Mouse (Mus musculus): ENCODE measurements at regions not wholly inside any gene's neighbourhood (a gene's known extent, or its start where the extent isn't known, plus 50 kb on each side); places are given as distances from the start of the nearest gene placed in this dataset.
"Not testable (repeated sequence)": the region's sequence is repeated elsewhere in the genome, so short reads cannot be mapped to it uniquely, and the experiment has no call there.

- no peak for ATAC-seq (ENCODE audit: insufficient number of reproducible peaks, low FRiP score, low TSS enrichment)
Measured at GRCm38 (mm10) chr4:84150698-84151097, 524.4 kb downstream of the Bnc2 start.

- no peak for ATAC-seq (ENCODE audit: insufficient number of reproducible peaks, low FRiP score, low TSS enrichment)
Measured at GRCm38 (mm10) chr4:84151247-84151646, 523.8 kb downstream of the Bnc2 start.

GRCm38 (mm10) chr4:84151971-84152450, 523.1 kb downstream of the Bnc2 start:
- ATAC-seq (ENCODE audit: insufficient number of reproducible peaks, low FRiP score, low TSS enrichment): no peak

DNA sequence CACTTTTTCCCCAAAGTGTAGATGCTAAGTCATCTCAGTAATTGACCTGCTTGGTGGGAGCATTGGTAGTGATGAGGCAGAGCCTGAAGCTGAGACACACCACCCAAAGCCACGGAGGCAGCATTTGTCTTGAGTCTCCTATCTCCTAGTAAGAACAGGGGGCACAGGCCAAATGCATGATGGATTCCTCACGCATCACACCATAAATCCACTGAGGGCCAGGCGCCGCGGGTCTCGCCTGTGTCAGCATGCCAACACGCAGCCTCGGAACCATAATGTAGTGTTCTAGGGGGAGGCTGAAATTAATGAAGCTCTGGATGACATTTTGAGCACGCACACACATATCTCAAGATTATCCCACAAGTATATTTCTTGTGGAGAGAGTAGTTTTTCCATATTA, 521.5 kb downstream of the Bnc2 start:
- no peak for ATAC-seq (ENCODE audit: insufficient number of reproducible peaks, low FRiP score, low TSS enrichment)

- no peak for ATAC-seq (ENCODE audit: insufficient number of reproducible peaks, low FRiP score, low TSS enrichment)
Measured at GRCm38 (mm10) chr4:84157911-84158647, 517.0 kb downstream of the Bnc2 start.

GRCm38 (mm10) chr4:84163362-84163761, 511.7 kb downstream of the Bnc2 start:
- ATAC-seq (ENCODE audit: insufficient number of reproducible peaks, low FRiP score, low TSS enrichment): no peak

DNA sequence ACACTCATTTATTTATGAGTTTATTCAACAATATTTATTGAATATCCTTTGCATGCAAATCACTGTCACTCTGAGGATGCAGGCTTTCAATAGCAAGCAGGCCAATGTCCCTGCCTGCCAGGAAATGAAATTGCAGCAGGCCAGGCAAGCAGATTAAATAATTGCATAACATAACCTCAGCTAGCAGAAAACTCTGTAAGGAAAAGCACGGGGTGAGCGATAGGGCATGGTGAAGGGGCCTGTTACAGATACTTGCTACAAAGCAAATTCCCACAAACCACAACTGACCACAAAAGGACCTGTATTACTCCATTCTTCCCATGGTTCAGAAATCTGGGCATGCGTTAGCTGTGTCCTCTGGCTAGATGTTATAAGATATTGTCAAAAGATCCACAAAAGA, 509.8 kb downstream of the Bnc2 start:
- no peak for ATAC-seq (ENCODE audit: insufficient number of reproducible peaks, low FRiP score, low TSS enrichment)

- no peak for ATAC-seq (ENCODE audit: insufficient number of reproducible peaks, low FRiP score, low TSS enrichment)
Measured at GRCm38 (mm10) chr4:84172841-84173240, 502.2 kb downstream of the Bnc2 start.

DNA sequence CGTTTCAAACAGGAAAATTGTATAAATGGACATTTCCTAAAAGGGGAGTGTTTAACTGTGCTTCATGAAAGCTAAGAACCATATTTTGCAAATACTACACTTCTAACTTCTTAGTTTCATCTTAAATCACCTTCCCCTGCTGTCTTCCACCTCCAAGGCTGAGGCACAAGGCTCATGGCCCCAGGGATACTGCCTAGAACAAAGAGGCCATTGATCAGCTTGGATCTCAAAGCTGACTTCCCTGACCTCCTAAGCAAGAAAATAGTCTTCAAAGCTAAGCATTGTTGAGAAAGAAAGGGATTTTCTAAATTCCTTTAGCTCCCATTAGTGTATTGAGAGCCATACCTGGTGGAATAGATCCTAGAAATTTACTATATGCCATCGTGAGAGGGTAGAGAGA, 501.6 kb downstream of the Bnc2 start:
- no peak for ATAC-seq (ENCODE audit: insufficient number of reproducible peaks, low FRiP score, low TSS enrichment)

DNA sequence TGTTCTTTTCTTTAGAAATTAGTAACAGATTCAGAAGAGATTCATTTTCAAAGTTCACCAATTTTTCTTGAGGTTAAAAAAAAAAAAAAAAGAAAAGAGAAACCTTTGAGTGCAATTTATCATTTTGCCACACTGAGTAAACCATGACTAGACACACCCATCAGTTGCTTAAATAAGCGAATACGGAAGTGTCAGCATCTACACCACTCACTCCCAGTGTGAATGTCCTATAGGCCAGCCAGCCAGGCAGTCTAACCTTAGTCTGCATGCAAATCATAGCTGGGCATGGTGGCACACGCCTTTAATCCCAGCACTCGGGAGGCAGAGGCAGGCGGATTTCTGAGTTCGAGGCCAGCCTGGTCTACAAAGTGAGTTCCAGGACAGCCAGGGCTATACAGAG, 498.6 kb downstream of the Bnc2 start:
- not testable (repeated sequence) for ATAC-seq (ENCODE audit: insufficient number of reproducible peaks, low FRiP score, low TSS enrichment)

GRCm38 (mm10) chr4:84177827-84178226, 497.2 kb downstream of the Bnc2 start:
- no peak for ATAC-seq (ENCODE audit: insufficient number of reproducible peaks, low FRiP score, low TSS enrichment)

DNA sequence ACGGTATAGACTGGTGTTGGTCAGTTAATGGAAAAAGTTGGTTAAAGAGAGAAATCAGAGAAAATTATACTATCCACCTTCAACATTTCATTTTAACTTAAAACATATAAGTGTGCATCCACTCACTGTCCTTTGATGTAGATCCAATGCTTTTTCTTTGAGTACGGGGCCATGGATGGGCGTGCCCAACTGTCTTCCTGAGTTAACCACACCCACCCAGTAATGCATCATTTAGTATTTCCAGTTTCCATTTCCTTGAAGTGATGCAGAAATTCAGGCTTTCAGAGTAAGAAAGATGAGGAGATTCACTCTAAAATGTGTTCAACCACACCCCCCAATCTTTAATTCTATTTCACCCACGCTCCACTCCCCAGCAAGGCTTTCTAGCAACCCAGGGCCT, 490.6 kb downstream of the Bnc2 start:
- ATAC-seq (ENCODE audit: insufficient number of reproducible peaks, low FRiP score, low TSS enrichment): no peak

DNA sequence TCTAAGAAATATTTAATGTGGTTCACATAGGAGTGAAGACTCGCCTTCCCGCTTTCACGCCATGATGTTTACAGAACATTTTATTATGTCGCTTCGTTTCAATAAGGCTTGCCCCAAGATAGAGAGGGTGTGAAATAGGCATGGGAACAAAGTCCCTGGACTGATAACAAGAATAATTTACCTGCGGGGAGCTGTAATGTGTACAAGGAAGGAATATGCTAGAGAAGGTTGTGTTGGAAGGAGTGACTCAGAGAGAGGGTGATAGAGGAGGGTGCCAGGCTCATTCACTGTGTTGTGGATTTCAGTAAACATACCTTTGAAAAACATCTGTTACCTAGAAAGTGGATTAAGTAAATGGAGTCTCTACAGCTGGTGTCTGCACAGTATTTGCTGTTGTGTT, 490.2 kb downstream of the Bnc2 start:
- ATAC-seq (ENCODE audit: insufficient number of reproducible peaks, low FRiP score, low TSS enrichment): no peak

- no peak for ATAC-seq (ENCODE audit: insufficient number of reproducible peaks, low FRiP score, low TSS enrichment)
Measured at GRCm38 (mm10) chr4:84189315-84189714, 485.8 kb downstream of the Bnc2 start.

DNA sequence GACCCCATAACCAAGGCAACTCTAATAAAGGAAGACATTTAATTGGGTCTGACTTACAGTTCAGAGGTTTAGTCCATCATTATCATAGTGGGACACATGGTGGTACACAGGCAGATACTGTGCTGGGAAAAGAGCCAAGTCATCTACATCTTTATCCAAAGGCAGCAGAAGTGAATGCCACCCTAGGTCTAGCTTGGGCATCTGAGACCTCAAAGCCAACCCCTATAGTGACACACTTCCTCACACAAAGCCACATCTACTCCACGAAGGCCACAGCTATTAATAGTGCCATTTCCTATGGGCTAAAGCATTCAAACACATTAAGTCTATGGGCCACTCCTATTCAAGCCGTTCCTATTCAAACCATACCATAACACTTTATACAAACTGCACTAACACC, 483.8 kb downstream of the Bnc2 start:
- no peak for ATAC-seq (ENCODE audit: insufficient number of reproducible peaks, low FRiP score, low TSS enrichment)

DNA sequence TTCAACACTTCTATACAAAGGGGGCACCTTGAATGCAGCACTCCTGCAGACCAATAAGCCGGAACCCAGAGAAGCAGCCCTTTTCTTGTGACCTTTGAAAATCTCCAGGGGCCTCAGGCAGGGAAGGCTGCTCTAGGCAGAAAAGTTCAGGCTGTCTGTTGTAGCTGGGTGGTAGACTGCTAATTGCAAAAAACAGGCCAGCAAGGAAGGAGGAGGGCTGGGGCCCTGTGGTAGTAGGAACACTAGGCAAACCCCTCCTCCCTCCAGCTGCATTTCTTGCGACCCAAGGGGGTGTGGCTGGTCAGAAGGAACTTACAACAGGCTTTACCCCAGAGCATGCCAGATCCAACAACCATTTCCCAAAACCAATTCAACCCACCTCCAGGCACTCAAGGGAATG, 482.8 kb downstream of the Bnc2 start:
- ATAC-seq (ENCODE audit: insufficient number of reproducible peaks, low FRiP score, low TSS enrichment): no peak

DNA sequence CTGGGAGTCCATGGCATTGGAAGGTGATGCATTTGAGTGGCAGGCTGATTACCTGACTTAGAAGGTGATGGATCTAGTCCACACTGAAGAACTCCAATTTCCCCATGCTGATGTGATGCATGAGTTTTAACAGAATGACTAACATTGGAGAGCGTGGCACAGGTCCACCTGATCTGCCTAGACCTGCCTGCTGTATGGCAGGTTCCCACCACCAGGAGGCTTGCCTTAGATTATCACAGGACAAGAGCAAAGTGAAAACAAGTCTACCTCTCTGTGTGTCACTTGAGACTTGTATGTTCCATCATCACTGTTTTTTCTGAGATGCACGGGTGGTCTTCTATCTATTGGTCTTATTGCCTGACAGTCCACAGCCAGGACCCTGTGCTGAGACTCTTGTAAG, 478.3 kb downstream of the Bnc2 start:
- no peak for ATAC-seq (ENCODE audit: insufficient number of reproducible peaks, low FRiP score, low TSS enrichment)

DNA sequence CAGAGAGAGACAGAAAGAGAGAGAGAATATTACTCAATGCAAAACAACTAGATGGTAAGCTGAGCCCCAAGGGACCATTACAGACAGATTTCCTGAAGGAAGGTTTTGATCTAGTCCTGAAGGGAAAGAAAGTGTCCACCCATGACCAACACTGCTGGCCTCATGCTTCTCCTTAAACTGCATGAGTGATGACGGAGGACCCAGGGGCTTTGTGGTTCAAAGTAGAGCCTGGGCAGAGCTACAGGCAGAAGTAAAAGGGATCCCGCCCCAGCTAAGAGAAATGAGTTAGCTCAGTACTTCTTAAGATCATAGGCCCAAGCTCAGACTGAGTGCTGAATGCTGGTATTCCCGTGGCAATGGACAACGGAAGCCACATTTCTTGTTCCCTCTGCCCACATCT, 476.9 kb downstream of the Bnc2 start:
- no peak for ATAC-seq (ENCODE audit: insufficient number of reproducible peaks, low FRiP score, low TSS enrichment)

GRCm38 (mm10) chr4:84199181-84199656, 475.9 kb downstream of the Bnc2 start:
- no peak for ATAC-seq (ENCODE audit: insufficient number of reproducible peaks, low FRiP score, low TSS enrichment)

DNA sequence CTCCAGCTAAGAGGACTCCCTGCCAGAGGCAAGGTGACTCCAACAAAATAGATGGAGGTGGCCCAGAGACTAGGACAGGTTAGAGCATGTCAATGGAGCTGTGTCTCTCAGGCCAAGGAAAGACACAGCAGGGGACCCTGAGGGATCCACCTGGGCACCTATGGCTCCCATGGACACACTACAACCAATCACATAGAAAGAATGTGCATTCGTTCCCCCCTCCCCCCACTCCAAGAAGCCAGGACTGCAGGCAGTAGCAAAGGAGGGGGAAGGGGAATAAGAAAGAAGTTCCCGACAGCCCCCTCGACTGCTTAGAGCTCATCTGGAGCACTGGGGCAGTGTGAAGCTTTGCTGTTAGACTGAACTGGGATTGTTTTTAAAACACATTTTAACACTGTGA, 474.1 kb downstream of the Bnc2 start:
- no peak for ATAC-seq (ENCODE audit: insufficient number of reproducible peaks, low FRiP score, low TSS enrichment)

GRCm38 (mm10) chr4:84202231-84202630, 472.8 kb downstream of the Bnc2 start:
- ATAC-seq (ENCODE audit: insufficient number of reproducible peaks, low FRiP score, low TSS enrichment): no peak

GRCm38 (mm10) chr4:84203680-84204079, 471.4 kb downstream of the Bnc2 start:
- ATAC-seq (ENCODE audit: insufficient number of reproducible peaks, low FRiP score, low TSS enrichment): no peak

All from cerebellum, adult (tissue).